Mouse (Mus musculus) small intestine, adult 2 months (tissue): ENCODE results near the gene Fam78a.

ENCODE experiments used
- CTCF ChIP-seq: fragments of 200-500 bp; IDR thresholded peaks from 2 replicates; pipeline ENCODE4 v1.5.1; 2012; ENCODE audit warnings: low read depth, mild to moderate bottlenecking, control low read depth, inconsistent platforms, low read length, moderate library complexity, mixed read lengths; ENCODE audit not compliant: insufficient replicate concordance, insufficient read length; ENCODE audit errors: extremely low read depth
- POLR2A ChIP-seq: fragments of 200-500 bp; IDR thresholded peaks from 2 replicates; pipeline ENCODE4 v1.6.1; 2012; ENCODE audit warnings: low read depth, mild to moderate bottlenecking, control low read depth, inconsistent platforms, low read length, moderate library complexity

DNA sequence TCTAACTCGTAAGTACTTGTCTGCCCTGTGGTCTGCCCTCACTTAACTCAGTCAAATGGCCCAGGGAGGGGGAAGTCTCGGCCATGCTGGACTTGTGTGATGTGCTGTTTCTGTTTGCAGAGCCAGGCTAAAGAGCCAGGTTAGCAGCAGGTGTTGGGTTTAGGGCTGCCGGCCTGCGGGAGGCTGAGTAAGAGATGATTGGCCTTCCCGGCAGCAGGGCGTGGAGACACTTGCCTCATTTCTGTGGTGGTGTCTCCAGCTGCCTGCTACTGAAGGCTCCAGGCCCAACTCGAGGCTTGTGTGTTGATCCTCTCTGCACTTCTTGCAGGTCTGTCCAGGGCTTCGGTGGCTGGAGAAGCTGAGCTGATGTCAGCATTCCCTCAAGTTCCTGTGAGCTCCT, 32.9 kb downstream of the Fam78a start:
- TF ChIP-seq CTCF = no peak
- TF ChIP-seq POLR2A = no peak
